Mouse (Mus musculus) MEL (cell line): ENCODE data around the gene Fhit. TPM values are rescaled to one million over a fixed set of nuclear protein-coding genes. Genes with fewer than 3 reads are reported as not detected.

Source experiments
- DNase-seq: peaks from one replicate; pipeline ENCODE4 v3.0.0; 2011; ENCODE audit warnings: low read depth, low spot score
- H3K27ac ChIP-seq: 2 replicates; pipeline ENCODE4 v1.5.1; 2012; ENCODE audit warnings: low read depth, mild to moderate bottlenecking, control low read depth, low read length, moderate library complexity; ENCODE audit not compliant: control insufficient read depth
- H3K27me3 ChIP-seq, 2 experiments: fragments of 150-350 bp in 1 of 2; sonication (generic) in 1 of 2; 2 replicates each; pipeline ENCODE4 v1.6.1; 2012; ENCODE audit warnings: low read length in 2 of 2, mild to moderate bottlenecking in 2 of 2, improper control_type of control experiment in 1 of 2, moderate library complexity in 1 of 2; ENCODE audit not compliant: insufficient read depth in 2 of 2, control insufficient read depth in 1 of 2
- H3K36me3 ChIP-seq, 2 experiments: 2 replicates each; pipeline ENCODE4 v1.6.1; 2012 to 2014; ENCODE audit warnings: low read length in 2 of 2, improper control_type of control experiment in 1 of 2, inconsistent platforms in 1 of 2, mild to moderate bottlenecking in 1 of 2; ENCODE audit not compliant: insufficient read depth in 2 of 2, control insufficient read depth in 1 of 2
- H3K4me1 ChIP-seq, 2 experiments: fragments of 150-350 bp in 1 of 2; sonication (generic) in 1 of 2; 2 replicates each; pipeline ENCODE4 v1.6.1; 2012; ENCODE audit warnings: low read length in 2 of 2, improper control_type of control experiment in 1 of 2, mild to moderate bottlenecking in 1 of 2; ENCODE audit not compliant: insufficient read depth in 2 of 2, control insufficient read depth in 1 of 2
- H3K4me3 ChIP-seq, 2 experiments: fragments of 150-350 bp in 1 of 2; sonication (generic) in 1 of 2; 2 replicates each; pipeline ENCODE4 v1.5.1; 2012; ENCODE audit warnings: low read depth in 2 of 2, low read length in 2 of 2, mild to moderate bottlenecking in 2 of 2, moderate library complexity in 2 of 2, control low read depth in 1 of 2, improper control_type of control experiment in 1 of 2; ENCODE audit not compliant: control insufficient read depth in 1 of 2, insufficient read depth in 1 of 2
- H3K79me2 ChIP-seq: 2 replicates; pipeline ENCODE4 v1.6.1; 2012; ENCODE audit warnings: mild to moderate bottlenecking, low read length, moderate library complexity; ENCODE audit not compliant: control insufficient read depth, poor library complexity, insufficient read depth
- H3K9ac ChIP-seq: 2 replicates; pipeline ENCODE4 v1.6.1; 2012; ENCODE audit warnings: low read depth, mild to moderate bottlenecking, control low read depth, low read length, moderate library complexity; ENCODE audit not compliant: control insufficient read depth, poor library complexity, severe bottlenecking
- H3K9me3 ChIP-seq: fragments of 150-350 bp; sonication (generic); replicated peaks from 2 replicates; pipeline ENCODE4 v1.6.1; 2012; ENCODE audit warnings: mild to moderate bottlenecking, low read length, improper control_type of control experiment, moderate library complexity; ENCODE audit not compliant: insufficient read depth
- CTCF ChIP-seq, 3 experiments: IDR thresholded peaks in 2 of 3; conservative IDR thresholded peaks in 1 of 3; 2 replicates each; pipeline ENCODE4 v1.5.1; 2011 to 2012; ENCODE audit warnings: low read length in 3 of 3, low read depth in 2 of 3, mild to moderate bottlenecking in 2 of 3, improper control_type of control experiment in 1 of 3, inconsistent platforms in 1 of 3, mixed read lengths in 1 of 3, moderate library complexity in 1 of 3; ENCODE audit not compliant: control insufficient read depth in 1 of 3, insufficient read depth in 1 of 3, poor library complexity in 1 of 3, severe bottlenecking in 1 of 3
- E2F4 ChIP-seq: IDR thresholded peaks from 2 replicates; pipeline ENCODE4 v1.6.1; 2011; ENCODE audit warnings: low read depth, low read length, improper control_type of control experiment, borderline replicate concordance
- EP300 ChIP-seq, 2 experiments: IDR thresholded peaks; 2 replicates each; pipeline ENCODE4 v1.6.1; 2011; ENCODE audit warnings: improper control_type of control experiment in 2 of 2, low read length in 2 of 2, low read depth in 1 of 2, mild to moderate bottlenecking in 1 of 2
- GATA1 ChIP-seq: IDR thresholded peaks from 2 replicates; pipeline ENCODE4 v1.6.1; 2011; ENCODE audit warnings: low read depth, low read length, improper control_type of control experiment
- HCFC1 ChIP-seq: IDR thresholded peaks from 2 replicates; pipeline ENCODE4 v1.6.1; 2012; ENCODE audit warnings: low read depth, mild to moderate bottlenecking, inconsistent platforms, low read length, improper control_type of control experiment, moderate library complexity
- JUND ChIP-seq: IDR thresholded peaks from 2 replicates; pipeline ENCODE4 v1.6.1; 2011; ENCODE audit warnings: low read depth, mild to moderate bottlenecking, improper control_type of control experiment, low read length
- MAX ChIP-seq: IDR thresholded peaks from 2 replicates; pipeline ENCODE4 v1.6.1; 2011; ENCODE audit warnings: low read length, improper control_type of control experiment
- MXI1 ChIP-seq: IDR thresholded peaks from 2 replicates; pipeline ENCODE4 v1.6.1; 2011; ENCODE audit warnings: mild to moderate bottlenecking, low read depth, low read length, improper control_type of control experiment
- POLR2AphosphoS2 ChIP-seq: IDR thresholded peaks from 2 replicates; pipeline ENCODE4 v1.6.1; 2011; ENCODE audit warnings: low read length, improper control_type of control experiment
- RAD21 ChIP-seq: IDR thresholded peaks from 2 replicates; pipeline ENCODE4 v1.6.1; 2011; ENCODE audit warnings: mild to moderate bottlenecking, low read depth, low read length, improper control_type of control experiment
- RCOR1 ChIP-seq: IDR thresholded peaks from 2 replicates; pipeline ENCODE4 v1.6.1; 2012; ENCODE audit warnings: low read depth, mild to moderate bottlenecking, inconsistent platforms, low read length, improper control_type of control experiment
- TCF12 ChIP-seq: IDR thresholded peaks from 2 replicates; pipeline ENCODE4 v1.6.1; 2014; ENCODE audit warnings: low read depth, mild to moderate bottlenecking, inconsistent platforms, low read length, improper control_type of control experiment, moderate library complexity
- UBTF ChIP-seq: IDR thresholded peaks from 2 replicates; pipeline ENCODE4 v1.6.1; 2012; ENCODE audit warnings: low read depth, mild to moderate bottlenecking, inconsistent platforms, low read length, improper control_type of control experiment, moderate library complexity, borderline replicate concordance; ENCODE audit not compliant: insufficient read depth
- USF2 ChIP-seq, 2 experiments: IDR thresholded peaks; 2 replicates each; pipeline ENCODE4 v1.6.1; 2011 to 2012; ENCODE audit warnings: improper control_type of control experiment in 2 of 2, low read length in 2 of 2, borderline replicate concordance in 1 of 2, inconsistent platforms in 1 of 2, low read depth in 1 of 2, mild to moderate bottlenecking in 1 of 2; ENCODE audit not compliant: insufficient read depth in 1 of 2
- ZC3H11A ChIP-seq: IDR thresholded peaks from 2 replicates; pipeline ENCODE4 v1.6.1; 2012; ENCODE audit warnings: low read depth, mild to moderate bottlenecking, inconsistent platforms, low read length, improper control_type of control experiment
- polyA plus RNA-seq, 2 experiments: library from polyadenylated mRNA; stranded (reverse) in 1 of 2; unstranded in 1 of 2; fragments of >175 nt in 1 of 2; fragments of >200 nt in 1 of 2; gene quantifications; 2 replicates each; pipeline versions ENCODE4 v1.2.1 to v1.2.4; 2012; ENCODE audit warnings: low replicate concordance in 2 of 2, low read depth in 1 of 2; ENCODE audit not compliant: insufficient read length in 2 of 2, insufficient read depth in 1 of 2, missing spikeins in 1 of 2
- total RNA-seq: library from RNA; depleted of rRNA; stranded (reverse); fragments of 300-350 nt; gene quantifications from 2 replicates; pipeline ENCODE4 v1.2.3, GENCODE M21; 2012

Fhit gene
- total and polyA plus RNA-seq, 3 experiments = 0.77 to 1.3 TPM; not detected in 1

- no peak for TF ChIP-seq USF2 (IDR thresholded peaks at IDR 0.05; ENCODE audit: borderline replicate concordance in 1 of 2, insufficient read depth in 1 of 2, low read depth in 1 of 2, low read length in 2 of 2)
- TF ChIP-seq CTCF (IDR thresholded peaks at IDR 0.05 in 2 of 3, conservative IDR thresholded peaks at IDR 0.05 in 1 of 3; ENCODE audit: control insufficient read depth in 1 of 3, insufficient read depth in 1 of 3, low read depth in 2 of 3, low read length in 3 of 3, poor library complexity in 1 of 3, severe bottlenecking in 1 of 3) = no peak
- TF ChIP-seq GATA1 = no peak
- no peak for TF ChIP-seq RAD21
- Histone ChIP-seq H3K9ac (no peak overlapping the region), H3K4me1 (no peaks in the 10 kb centered on the region), H3K9me3 (no peaks in the 10 kb centered on the region), H3K4me3 (no peak overlapping the region), H3K27ac (no peak overlapping the region), H3K36me3 (no peaks in the 10 kb centered on the region), H3K27me3 (no peaks in the 10 kb centered on the region), H3K79me2 (no peaks in the 10 kb centered on the region)
- no peak for DNase-seq
These were observed 10.1 kb downstream of the Fhit start for GRCm38 (mm10) chr14:11151634-11152321.

GRCm38 (mm10) chr14:11133787-11134735 lies 27.8 kb downstream of the Fhit start:
- no peaks in the 10 kb centered on the region for H3K4me1 ChIP-seq
- DNase-seq = no peak
- no peak for TF ChIP-seq UBTF
- no peak for TF ChIP-seq MXI1
- no peak for TF ChIP-seq RCOR1
- TF ChIP-seq MAX = no peak
- TF ChIP-seq E2F4 = no peak
- TF ChIP-seq JUND = no peak
- no peak for TF ChIP-seq POLR2AphosphoS2
- no peak for TF ChIP-seq ZC3H11A
- TF ChIP-seq TCF12 = no peak
- no peak for TF ChIP-seq EP300 (IDR thresholded peaks at IDR 0.05; ENCODE audit: low read depth in 1 of 2, low read length in 2 of 2)
- no peak for TF ChIP-seq HCFC1
- H3K9ac ChIP-seq = no peak overlapping the region
- no peaks in the 10 kb centered on the region for H3K9me3 ChIP-seq
- no peaks in the 10 kb centered on the region for H3K27me3 ChIP-seq
- no peak overlapping the region for H3K4me3 ChIP-seq
- no peaks in the 10 kb centered on the region for H3K36me3 ChIP-seq
- no peaks in the 10 kb centered on the region for H3K79me2 ChIP-seq
- H3K27ac ChIP-seq = no peak overlapping the region
